Comparison of ENCODE assay signal across 27 mouse cellular contexts in the genomic region with DNA sequence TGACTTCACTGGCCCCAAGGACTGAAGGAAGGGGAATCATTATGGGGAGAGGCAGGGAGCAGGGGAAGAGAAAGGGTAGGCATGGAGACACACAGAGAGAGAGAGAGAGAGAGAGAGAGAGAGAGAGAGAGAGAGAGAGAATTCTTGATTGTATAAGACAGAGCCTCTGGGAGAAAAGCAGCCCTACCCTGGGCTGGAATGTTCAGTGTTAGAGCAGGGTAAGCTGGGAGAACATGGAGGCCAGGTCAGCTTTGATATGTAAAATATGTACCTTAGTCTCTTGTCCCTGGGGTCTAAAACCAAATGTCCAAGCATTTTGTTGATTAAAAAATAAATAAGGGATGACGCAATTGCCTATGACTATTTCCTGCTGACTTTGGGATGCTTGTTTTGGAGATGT.
"Had no signal": no experiment of that assay in that cellular context is flagged by ENCODE, and none has a peak within 500 bp of the region (broad histone marks: within the 10 kb centered on the region; RNA-seq: fewer than 3 reads in every experiment).

No protein-coding gene starts in this region.

- H3K9ac ChIP-seq: hindbrain, embryonic 12.5 days; hindbrain, embryonic 14.5 days; intestine, embryonic 15.5 days; limb, embryonic 12.5 days; liver, embryonic 13.5 days; liver, embryonic 15.5 days had no signal

- H3K27me3 ChIP-seq: hindbrain, embryonic 12.5 days; intestine, embryonic 15.5 days; limb, embryonic 12.5 days; liver, embryonic 13.5 days; liver, embryonic 15.5 days had no signal

- H3K4me2 ChIP-seq: heart, embryonic 11.5 days; hindbrain, embryonic 12.5 days; hindbrain, embryonic 14.5 days; intestine, embryonic 15.5 days; limb, embryonic 12.5 days; liver, embryonic 11.5 days; liver, embryonic 13.5 days; liver, embryonic 15.5 days had no signal

- H3K9me3 ChIP-seq: hindbrain, embryonic 10.5 days; hindbrain, embryonic 12.5 days; intestine, embryonic 15.5 days; limb, embryonic 10.5 days; limb, embryonic 12.5 days; liver, embryonic 13.5 days; liver, embryonic 15.5 days had no signal

- H3K36me3 ChIP-seq: hindbrain, embryonic 10.5 days; hindbrain, embryonic 12.5 days; intestine, embryonic 15.5 days; limb, embryonic 10.5 days; limb, embryonic 12.5 days; liver, embryonic 13.5 days; liver, embryonic 15.5 days had no signal

- DNase-seq: gastrocnemius, adult 2 months; gastrocnemius, postnatal 10 days; gastrocnemius, postnatal 25 days; heart, adult 2 months; heart, postnatal 10 days; heart, postnatal 4 days; kidney, adult 18-20 months; kidney, adult 8-10 months; kidney, postnatal 10 days; kidney, postnatal 25 days; kidney, postnatal 4 days; layer of hippocampus, postnatal 36 days; liver; liver, embryonic 13.5 days had no signal

- H3K4me1 ChIP-seq: intestine, embryonic 15.5 days; liver, embryonic 13.5 days; liver, embryonic 15.5 days had no signal

- H3K4me3 ChIP-seq: gastrocnemius, adult 2 months; heart, adult 2 months; hindbrain, embryonic 10.5 days; hindbrain, embryonic 12.5 days; intestine, embryonic 15.5 days; layer of hippocampus, adult 2 months; limb, embryonic 10.5 days; limb, embryonic 12.5 days; liver, embryonic 13.5 days; liver, embryonic 15.5 days had no signal

- ATAC-seq: hindbrain, embryonic 16.5 days; inflammation-experienced regulatory T-cells, adult 6 months; intestine, embryonic 15.5 days; intestine, postnatal 0 days had no signal

- H3K27ac ChIP-seq: gastrocnemius, adult 2 months; heart, adult 2 months; hindbrain, embryonic 10.5 days; hindbrain, embryonic 12.5 days; hindbrain, embryonic 14.5 days; intestine, embryonic 15.5 days; layer of hippocampus, adult 2 months; limb, embryonic 10.5 days; limb, embryonic 12.5 days; liver, embryonic 13.5 days; liver, embryonic 15.5 days had no signal
